Mouse (Mus musculus) G1E (cell line): ENCODE measurements at regions not wholly inside any gene's neighbourhood (a gene's known extent, or its start where the extent isn't known, plus 50 kb on each side); places are given as distances from the start of the nearest gene placed in this dataset.

Source experiments
- CTCF ChIP-seq: IDR thresholded peaks from 2 replicates; pipeline ENCODE4 v1.5.1; 2012; ENCODE audit warnings: low read depth, low read length, inconsistent platforms, mixed read lengths
- GATA1 ChIP-seq: IDR thresholded peaks from 2 replicates; pipeline ENCODE4 v1.6.1; 2012; ENCODE audit warnings: borderline replicate concordance, low read length, inconsistent platforms, mixed read lengths

- TF ChIP-seq GATA1 = no peak
- no peak for TF ChIP-seq CTCF
Observed at GRCm38 (mm10) chr12:96323061-96323786, 631.2 kb downstream of the Flrt2 start.
